Mouse (Mus musculus) monocyte, adult 2 months (primary cell): Measurements from ENCODE around the gene Gm20388.
"Not testable (repeated sequence)": the region's sequence is repeated elsewhere in the genome, so short reads cannot be mapped to it uniquely, and the experiment has no call there.

ENCODE experiments used
- DNase-seq, 2 experiments: peaks; one replicate each; pipeline ENCODE4 v3.0.0; 2022; ENCODE audit warnings: low spot score in 2 of 2, low read depth in 1 of 2

Gm20388 gene

DNA sequence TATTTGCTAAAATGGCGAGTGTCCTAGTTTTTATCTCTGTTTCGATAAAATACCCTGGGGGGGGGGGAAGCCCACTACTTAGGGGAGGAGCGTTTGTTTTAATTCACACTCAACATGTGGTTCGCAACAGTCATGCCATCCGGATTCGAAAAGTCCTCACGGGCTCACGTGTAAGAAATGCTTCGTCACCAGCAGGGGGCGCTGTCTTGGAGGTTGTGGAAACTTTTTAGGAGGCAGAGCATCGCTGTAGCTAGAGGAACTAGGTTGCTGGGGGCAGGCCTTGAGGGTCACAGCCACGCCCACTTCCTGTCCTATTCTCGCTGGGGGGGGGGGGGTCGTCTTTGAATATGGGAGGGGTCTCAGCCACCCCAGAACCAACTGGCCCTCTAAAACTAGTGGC lies 1514.0 kb downstream of the Gm20388 start:
- no peak for DNase-seq

DNA sequence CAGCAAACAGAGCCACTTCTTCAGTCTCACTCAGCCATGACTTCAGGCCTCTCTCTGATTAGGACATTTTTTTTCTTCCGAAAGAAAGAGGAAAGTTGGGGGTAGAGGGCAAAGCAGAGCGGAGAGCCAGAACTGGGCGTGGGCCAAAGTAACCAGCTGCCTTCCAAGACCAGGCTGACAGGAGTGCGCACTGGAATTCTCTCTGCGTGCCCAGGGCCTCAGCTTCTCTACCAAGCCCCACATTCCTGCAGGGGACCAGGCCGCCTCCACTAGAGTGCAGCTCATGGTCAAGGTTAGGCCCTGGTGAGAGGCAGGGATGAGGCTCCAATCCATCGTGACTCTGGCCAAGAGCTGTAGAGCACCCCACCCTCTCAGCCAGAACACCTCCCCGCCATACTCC lies 1520.9 kb downstream of the Gm20388 start:
- DNase-seq = no peak

DNA sequence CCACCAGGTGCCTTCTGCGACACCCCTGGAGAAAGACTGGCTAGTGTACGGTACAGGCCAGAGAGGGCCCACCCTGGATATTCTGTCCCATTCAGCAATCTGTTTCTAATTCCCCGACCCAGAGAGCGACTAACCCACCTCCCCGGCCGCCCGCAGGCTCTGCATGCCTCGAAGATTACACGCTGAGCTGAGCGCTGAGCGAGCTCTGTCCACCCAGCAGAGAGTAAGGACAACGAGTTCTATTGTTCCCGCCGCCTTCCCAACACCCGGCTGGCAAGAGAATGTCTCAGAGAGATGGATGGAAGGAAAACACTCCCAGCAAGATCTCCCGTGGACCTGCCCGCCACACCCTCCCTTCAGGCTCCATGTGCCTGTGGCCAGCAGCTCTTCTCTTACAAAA lies 1522.8 kb downstream of the Gm20388 start:
- DNase-seq = no peak

DNA sequence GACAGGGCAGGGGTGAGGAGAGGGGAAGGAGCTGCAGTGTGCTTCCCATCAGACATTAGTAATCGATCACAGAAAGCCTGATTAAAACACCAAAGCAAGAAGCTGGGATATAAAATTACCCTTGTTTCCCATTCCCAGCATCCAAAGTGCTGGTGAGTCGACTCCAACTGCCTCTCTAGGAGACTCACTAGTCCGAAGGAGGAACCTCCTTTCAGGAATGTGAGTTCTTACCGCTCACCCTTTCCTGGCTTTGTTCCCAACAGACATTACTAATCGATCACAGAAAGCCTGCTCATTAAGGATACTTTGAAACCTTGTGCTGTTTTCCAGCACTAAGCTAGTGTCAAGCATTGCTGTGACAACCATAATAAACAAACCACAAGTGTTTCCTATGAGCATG lies 1526.0 kb downstream of the Gm20388 start:
- DNase-seq = no peak

DNA sequence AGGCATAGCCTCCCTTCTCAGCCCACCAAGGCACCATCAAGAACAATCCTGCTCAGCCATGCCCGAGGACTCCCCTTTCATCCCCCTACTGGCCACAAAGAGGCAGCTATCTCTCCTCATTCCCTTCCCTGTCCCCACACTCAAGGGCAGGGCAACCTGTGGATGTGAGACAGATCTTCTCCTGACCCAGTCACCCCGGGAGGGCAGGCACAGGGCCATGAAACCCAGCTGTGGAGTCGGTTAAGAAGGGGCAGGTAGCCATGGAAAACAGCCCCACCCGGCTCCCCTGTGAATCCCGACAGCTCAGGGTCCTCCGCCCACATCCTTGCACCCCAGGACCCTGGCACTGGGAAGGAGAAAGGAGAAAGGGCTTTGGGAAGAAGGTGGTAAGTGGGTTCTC lies 1526.9 kb downstream of the Gm20388 start:
- DNase-seq = no peak

DNA sequence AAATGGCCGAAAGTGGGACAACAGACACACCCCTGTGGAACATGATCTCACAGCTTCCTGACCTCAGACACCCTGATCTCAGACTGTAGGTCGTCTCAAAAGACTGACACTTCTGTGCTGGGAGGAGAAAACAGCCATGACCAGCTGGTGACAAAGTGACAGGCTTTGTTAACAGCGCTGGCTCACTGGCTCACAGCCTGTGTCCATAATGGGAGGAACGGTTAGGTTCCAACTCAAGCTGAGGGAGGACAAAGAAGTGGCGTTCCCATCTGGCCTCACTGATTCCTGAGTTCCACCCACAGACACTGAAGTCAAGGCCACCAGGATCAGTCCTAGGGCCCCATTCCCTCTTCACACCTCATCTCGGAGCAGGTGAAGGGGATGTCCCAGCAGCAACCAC lies 1527.5 kb downstream of the Gm20388 start:
- no peak for DNase-seq

DNA sequence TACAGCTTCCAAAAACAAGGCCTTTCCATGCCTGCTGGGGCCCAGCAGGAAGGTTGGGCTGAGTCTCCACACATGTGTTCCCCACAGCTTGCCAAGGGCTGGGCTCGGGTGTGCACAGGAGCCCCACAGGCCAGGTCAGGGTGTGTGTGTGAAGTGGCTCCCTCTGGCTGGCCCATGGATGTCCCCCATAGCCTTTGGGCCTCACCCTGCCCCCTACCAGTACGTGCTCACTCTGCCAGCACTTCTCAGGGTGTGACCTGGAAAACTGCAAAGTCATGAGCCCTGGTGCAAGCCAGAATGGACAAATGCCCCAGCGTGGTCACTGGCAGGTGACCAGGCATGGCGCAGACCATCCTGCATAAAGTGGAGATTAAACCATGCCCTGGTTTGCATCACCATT lies 1528.7 kb downstream of the Gm20388 start:
- DNase-seq = no peak

DNA sequence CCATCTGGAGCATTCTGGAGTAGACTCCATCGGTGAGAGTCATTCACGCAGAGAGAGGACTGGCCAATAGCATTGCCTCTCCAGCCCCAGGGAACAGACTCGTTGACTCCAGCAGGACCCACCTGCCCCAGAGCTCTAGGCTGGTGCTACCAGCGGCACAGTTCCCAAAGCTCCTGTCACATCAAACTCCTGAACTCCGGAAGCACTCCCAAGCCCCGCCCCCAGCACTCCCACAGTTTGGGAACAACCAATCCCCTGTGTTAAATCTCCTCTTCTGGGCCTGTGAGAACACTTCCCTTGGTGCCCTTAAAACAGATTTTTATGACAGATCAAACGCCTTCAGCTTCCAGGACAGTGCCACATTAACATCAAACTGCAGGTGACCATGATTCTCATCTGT lies 1532.7 kb downstream of the Gm20388 start:
- no peak for DNase-seq

DNA sequence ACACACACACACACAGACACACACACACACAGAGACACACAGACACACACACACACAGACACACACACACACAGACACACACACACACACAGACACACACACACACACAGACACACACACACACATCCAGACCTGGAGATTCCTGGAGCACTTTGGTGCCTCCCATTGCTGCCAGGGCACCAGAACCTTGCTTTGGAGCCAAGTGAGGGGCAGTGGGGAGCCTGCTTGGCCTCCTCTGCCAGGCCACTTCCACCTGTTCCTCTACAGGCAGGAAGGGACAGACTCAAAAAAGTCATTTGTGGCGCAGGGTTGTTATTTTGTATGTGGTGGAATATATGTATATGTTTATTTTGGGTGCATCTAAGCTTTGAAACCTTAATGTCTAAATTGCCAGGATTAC lies 1533.9 kb downstream of the Gm20388 start:
- not testable (repeated sequence) for DNase-seq

DNA sequence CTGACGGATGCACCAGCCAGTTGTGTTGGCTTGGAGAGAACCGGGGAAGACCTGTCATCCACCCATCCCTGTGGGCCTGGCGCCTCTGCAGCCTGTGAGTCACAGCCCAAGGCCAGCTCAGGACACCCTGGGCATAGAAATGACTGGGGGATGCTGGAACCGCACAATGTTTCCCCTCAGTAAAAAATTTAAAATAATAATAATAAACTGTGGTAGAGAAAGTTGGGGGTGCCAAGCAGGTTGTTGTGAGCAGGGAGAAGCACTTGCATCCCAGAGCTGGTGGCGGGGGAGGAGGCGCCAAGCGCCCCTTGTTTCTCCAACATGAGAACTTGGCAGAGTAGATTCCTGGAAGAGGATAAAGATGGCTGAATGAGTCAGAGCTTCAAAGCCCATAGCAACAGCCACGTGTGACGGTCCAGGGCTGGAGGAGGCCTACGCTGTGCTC lies 1534.4 kb downstream of the Gm20388 start:
- no peak for DNase-seq

DNA sequence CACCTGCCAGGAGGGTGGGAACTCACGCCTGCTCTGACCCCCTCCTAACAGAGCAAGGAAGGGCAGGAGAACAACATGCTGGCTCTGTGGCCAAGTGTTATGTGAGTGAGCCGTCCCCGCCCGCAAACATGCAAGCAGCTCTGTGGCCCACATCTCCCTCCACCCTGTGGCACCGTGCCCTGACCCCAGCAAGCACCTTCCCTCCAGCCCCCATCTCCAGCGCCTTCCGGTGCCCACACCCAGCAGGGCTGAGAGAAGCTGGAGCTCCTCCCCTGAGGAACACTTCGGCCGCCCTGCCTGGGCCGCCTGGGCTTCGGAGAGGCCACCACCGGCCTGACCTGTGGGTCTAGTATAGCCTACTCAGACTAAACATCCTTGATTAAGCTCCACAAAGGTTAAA lies 1535.5 kb downstream of the Gm20388 start:
- no peak for DNase-seq

DNA sequence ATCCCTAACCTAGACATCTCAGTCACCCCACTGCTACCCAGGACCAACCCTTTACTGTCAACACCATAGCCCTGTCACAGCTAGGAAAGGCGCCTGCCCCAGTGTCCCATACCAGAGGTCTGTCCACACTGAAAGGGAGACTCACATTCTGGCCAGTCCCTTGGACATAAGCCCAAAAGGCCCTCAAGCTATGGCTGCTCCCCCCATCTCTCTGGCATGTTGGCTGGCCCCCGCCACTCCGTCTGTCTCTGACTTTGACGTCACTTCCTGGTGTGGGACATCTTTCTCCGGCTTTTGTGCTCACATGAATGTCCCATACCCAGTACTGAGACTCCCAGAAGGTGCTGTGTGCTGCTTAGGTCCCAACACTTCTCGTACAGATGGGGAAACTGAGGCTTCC lies 1536.2 kb downstream of the Gm20388 start:
- DNase-seq = no peak

DNA sequence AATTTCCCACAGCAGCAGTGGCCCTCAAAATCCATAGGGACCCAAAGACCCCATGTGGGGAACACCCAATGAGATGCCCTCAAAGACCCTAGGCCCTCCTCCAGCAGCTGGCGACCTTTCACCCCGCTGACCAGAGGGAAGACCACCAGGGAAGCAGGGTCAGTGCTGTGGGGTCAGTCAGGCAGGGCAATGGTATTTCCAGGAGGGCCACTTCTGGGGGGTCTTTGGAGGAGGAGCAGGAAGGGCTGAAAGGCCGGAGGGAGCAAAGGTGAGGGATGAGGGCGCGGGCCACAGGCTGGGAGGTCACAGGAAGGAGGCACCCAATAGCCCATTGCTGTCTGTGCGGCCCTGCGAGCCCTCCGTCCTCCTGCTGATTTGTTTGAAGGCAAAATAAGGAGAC lies 1539.6 kb downstream of the Gm20388 start:
- DNase-seq = no peak

DNA sequence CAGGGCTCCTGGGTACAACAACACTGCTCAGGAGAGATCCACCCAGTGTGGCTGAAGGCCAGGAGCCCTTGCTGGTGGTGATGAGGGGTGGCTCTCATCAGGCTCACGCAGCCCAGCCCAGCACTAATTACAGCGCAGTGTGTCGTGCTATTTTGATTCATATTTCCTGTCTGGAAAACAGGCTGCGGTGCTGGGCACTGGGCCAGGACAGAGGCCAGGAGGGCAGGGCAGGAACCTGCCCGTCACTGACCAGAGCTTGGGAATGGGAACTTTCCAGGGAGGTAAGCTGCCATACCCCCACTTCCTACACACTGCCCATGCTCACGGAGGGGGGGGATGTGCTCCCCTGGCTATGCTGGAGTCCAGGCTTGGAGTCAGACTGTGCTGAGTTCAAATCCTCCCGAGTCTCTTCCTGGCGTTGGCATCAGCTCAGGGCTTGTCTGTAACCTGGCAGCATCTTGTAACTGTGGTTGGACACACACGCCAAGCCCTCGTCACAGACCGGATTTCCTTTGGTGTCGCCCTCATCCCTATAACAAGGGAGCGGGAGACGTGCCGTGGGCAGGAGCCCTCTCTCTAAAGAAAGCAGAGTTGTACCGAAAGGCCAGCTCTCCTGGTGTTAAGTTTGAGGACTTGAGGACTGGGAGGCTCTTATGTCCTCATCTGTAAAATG lies 1540.9 kb downstream of the Gm20388 start:
- no peak for DNase-seq

DNA sequence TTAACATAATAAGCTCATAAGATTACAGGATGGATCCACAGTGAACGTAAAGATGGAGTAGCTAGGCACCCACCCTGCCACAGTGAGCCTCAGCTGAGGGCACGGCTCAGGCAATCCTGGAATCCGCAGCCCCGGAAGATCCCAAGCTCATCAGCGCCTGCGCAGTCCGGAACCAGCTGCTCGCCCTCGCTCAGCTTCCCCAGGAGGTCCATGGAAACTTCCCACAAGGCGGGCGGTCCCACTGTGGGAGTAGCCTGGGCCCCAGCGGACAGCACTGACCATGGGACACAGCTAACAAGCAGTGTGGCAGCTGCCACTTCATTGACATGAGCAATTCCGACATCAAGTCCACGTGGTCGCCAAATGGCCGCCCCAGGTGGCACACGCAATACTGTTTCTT lies 1544.1 kb downstream of the Gm20388 start:
- no peak for DNase-seq

DNA sequence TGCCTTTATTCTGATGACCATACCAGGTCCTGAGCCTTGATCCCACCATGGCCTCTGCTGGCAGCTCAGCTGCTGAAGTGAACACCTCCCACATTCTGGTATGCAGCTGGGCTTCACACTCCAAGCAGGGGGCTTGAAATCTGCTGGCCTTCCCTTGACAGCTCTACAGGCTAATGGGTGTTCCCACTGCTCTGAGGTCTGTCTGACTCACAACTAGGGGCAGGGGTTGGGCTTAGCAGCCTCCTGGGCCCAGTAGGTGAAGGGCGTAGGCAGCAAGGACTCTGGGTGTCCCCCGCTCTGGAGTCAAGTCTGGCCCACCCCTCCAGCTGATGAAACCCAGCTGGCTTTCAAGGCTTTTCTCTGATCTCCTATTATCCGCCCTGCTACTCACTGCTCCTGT lies 1550.6 kb downstream of the Gm20388 start:
- no peak for DNase-seq

DNA sequence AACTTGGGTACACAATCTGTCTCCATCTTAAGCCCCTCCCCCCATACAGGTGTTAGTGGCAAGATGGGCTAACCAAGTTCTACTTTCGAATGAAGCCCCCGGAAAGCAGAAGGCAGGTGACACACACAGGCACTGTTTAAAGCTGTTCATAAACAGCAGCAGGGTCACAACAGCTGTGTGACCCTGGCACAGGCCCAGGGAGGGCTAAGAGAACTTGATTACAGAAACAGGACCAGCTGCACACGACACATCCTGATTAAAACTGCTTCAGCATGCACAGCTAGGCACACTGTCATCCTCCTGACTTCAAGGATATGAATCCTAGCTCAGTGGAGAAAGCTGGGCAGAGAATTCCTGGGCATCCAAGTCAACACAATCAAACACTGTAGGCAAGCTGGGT lies 1551.5 kb downstream of the Gm20388 start:
- DNase-seq = no peak

DNA sequence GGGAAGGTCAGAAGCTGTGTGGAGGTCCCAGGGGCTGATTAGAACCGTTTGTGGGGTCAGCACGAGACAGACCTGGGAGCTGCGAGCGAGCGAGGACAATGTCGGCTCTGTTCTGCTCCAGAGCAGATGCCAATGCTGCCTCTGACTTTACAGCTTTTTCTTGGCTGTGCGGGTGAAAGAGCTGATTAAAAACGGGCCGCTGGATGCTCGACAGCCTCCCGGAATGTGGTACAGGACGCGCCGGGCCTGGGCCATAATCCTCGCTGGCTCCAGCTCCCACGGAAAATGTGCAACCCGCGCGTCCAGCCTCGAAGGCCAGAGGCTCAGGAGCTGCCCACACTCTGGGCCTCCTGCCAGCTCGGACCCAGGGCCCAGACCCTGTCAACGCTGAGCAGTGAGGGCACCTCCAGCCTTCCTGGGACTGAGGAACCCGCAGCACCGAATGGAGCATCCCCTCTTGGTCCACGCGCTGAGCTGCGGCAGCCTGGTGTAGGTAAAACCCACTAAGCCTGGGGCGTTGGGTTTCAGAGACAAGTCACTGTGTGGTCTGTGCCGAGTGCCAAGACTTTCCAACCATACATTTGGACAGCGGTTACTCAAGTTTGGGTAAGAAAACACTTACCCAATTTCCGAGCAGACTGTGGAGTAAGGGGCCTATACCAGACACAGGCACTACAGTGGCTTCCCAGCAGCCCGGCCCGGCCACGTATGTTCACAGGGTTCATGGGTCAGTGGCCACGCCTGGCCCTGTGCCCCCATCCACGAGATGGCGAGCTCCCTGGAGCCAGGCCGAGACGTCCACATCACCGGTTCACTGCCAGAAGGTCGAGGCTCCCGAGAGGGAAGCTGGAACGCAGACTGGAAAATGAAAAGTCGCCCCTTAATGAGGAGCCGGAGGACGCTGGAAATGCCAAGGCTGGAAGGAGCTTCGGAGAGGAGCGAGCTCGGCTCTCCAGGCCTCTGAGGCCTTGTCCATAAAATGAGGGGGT lies 1557.7 kb downstream of the Gm20388 start:
- no peak for DNase-seq

DNA sequence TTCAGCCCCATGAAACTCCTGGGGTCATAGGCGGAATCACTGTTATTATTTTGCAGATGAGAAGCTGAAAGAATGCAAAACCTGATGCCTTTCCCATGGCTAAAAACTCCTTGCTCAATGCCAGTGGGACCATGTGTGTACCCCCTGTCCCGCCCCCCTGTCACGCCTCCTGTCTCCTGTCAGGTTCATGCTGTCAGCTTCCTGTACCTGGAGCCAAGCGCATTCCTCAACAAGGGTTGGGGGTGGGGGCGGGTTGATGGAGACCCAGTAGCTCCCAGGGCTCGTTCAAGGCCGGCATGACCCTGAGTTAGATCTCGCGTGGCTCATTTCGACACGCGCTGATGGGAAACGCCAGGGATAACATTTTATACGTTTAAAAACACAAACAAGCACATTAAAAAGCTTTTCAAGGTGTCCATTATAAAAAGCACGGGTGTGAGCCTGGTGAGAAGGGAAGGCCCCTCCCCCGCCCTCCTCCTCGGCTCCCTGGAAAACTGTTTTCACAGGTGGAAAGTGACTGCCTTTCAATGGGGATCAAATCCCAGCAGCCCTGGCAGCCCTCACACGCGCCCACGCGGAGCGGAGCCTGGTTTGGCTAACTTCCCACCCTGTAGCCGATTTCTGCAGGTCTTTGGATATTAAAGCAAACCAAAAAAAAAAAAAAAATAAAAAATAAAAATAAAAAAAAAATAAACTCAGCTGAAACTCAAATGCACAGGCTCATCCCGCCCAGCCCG lies 1563.7 kb downstream of the Gm20388 start:
- DNase-seq = no peak

DNA sequence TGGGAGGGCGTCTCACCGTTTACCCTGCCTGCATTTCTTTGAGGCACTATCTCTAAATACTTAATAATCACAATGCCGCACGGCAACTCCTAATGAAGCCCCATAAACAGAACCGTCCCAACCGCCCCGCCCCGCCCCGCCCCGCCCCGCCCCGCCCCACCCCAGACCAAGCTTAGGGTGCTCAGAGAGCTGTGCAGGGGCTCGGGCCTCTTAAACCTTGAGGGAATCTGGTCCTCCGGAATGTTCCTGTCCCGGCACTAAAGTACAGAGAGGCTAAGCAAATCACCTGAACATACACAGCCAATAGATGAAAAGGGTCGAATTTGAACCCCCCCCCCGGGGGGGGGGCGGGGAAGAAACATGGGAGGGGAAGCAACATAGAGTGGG lies 1564.2 kb downstream of the Gm20388 start:
- DNase-seq = no peak

DNA sequence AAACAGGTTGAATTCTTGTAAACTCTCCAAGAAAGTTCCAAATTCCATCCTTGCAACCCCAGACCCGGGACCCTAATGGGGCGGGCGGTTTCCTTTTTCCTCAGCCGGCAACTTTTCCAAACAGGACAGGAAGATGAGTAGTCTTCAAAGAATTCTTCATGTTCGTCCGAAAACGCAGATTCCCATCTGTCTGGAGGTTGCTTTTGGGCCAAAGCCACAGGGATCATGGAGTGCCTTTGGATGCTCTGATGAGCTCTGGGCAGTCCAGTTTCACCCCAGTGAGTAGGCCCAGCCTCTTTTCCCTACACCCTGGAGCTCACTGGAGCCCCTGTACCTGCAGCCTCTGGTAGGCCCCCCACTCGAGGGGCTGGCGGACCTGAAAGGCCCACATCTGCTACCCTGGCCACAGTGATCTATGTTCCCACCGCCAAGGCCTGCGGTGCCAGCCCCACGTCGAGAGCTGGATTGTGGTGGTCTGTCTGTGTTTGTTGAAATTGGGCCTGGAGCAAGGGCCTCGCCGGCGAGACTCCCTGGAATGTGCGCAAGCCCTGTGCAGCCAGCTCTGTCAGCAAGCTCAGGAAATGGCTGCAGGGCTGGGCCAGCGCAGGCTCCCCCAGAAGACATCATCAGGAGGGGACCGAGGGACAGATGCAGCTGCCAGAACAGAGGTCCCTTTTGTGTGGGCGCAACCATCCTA lies 1567.4 kb downstream of the Gm20388 start:
- DNase-seq = no peak
